Mouse (Mus musculus): Measurements from ENCODE around the gene Arsa. TPM values are rescaled to one million over a fixed set of nuclear protein-coding genes. Genes with fewer than 3 reads are reported as not detected.
"Not testable (repeated sequence)": the region's sequence is repeated elsewhere in the genome, so short reads cannot be mapped to it uniquely, and the experiment has no call there.

The Arsa gene
- total RNA-seq, 4 experiments from 2014 or later, result 30.9 to 38.1 (median 33.3) TPM

DNA sequence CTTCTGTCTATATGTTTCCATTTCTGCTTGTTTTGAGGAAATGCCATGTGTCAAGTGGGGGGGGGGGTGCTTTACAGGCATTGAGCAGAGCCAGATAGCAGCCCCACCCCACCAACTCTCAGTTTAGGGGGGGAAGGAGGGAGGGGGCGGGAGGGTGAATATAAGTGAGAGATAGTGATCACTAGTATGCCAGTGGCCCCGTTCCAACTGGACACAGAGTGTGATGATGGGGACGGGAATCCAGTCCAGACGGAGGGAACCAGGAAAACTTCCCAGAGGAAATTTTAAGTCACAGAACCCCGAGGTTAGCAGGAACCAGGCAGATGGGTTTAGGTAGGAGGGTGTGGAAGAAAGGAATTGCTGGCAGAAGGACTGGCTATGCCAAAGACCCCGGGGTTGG is 21.6 kb downstream of the Arsa start:
- DNase-seq (ENCODE audit: low spot score in 2 of 2), result no peak

DNA sequence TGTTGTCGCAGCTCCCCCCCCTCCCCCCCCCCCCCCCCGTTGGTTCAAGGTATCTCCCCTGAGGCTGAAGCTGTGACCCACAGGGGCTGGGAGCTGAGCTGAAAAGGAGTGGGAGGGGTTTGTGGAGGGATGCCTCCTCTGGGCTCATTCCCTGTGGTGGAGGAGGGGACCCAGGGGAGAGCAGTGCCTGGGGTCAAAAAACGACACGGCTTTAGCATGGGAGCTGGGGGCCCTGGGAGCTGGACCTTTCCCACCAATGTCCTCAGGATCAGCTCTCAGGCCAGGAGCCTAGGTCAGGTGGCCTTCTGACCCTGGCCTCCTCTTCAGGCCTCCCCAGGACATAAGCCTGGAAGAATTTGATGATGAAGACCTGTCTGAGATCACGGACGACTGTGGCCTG is 22.4 kb downstream of the Arsa start:
- no peak for DNase-seq (ENCODE audit: low spot score in 2 of 2)

DNA sequence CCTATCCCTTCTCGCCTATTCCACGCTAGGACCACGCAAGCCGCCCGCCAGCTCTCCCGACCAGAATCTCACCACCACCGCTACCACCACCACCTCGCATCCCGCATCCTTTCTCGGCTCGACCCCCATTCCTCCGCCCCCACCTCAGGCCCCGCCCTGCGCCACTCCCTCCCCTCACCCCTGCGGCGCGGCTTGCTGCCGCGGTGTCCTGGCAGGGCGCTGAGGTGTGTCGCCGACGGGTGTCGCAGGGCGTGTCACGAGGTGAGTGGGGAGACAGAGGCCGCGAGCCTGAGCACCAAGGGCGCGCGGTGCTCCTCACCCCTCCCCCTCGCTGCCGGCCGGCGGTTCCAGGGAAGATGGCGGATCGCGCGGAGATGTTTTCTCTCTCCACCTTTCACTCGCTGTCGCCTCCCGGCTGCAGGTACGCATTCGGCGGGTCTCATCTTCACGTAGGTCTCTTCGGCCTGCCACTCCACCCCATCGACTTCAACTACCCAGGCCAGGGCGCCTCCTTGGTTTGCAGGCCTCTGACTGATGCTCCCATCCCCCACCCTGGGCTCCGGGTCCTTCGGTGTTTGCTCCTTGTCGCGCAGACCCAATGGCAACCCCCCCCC is 23.3 kb downstream of the Arsa start, which contains the start of gene Mapk8ip2:
Gene Mapk8ip2 (plus strand): TSS at position 49 of the 614 bp plus-strand sequence.
- DNase-seq (ENCODE audit: low spot score in 2 of 2), result no peak

DNA sequence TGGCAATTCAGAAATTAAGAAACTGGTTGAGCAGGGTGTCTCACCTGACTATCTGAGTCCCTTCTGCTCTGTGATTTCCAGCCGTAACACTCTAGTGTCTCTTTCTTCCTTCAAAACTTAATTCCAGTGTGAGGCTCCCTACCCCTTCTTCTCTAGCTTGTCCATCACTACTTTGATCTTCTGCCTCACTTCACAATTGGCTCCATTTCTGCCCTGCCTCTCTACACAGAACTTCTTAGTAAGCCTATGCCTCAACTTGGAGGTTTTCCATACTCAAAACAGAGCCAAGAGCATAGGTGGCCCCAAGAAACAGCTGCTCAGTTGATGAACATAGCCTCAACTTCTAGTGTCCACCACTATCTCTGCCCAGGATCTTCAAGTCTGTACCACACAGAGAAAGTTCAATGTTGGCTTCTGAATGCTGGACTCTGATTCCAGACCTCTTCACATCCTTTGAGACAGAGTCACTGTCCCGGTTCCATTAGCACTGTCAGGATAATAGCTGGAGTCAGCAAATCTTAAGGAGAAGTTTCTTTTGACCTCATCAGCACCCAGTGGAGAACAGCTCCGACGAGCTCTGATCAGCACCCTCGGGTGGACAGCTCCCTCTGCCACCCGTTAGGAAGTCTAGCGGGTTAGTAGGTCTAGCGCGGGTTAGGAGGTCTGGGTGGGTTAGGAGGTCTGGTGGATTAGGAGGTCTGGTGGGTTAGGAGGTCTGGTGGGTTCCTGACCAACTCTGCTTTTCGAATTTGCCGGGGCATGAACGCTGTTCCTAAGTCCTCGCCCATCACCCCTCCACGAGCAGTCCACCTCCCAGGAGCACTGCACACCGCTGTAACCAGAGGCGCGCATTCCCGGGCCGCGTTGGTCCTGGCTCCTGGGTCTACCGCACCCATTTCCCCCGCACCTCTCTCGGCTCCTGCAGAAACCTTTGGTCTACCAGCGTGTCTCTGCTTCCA is 24.0 kb downstream of the Arsa start:
- DNase-seq (ENCODE audit: low spot score in 2 of 2), result no peak

DNA sequence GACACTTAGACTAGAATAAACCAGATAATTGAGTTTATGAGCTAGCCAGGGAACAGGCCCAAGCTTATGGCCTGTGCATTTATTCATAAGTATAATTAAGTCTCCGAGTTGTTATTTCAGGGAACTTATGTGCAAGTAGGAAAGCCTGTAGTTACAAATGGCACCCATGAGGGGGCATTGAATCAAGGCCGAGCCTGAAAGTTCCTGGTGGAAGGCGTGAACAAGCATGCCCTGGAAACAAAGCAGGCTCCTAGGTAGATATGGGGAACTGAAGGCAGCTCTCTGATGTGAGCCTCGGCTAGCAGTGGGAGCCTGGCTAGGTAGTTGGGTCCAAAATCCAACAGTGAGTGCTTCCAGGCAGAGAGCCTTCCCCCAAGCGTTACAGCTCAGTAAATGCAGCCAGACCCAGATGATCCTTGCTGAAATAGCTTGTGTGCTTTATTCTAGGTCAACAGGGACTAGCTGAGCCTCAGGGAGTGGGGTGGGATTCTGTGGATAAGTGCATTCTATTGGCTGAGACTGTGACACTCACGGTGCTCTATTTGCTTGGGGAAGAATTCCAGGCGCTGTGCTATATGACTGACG is 34.6 kb downstream of the Arsa start:
- DNase-seq (ENCODE audit: low spot score in 2 of 2), result no peak

DNA sequence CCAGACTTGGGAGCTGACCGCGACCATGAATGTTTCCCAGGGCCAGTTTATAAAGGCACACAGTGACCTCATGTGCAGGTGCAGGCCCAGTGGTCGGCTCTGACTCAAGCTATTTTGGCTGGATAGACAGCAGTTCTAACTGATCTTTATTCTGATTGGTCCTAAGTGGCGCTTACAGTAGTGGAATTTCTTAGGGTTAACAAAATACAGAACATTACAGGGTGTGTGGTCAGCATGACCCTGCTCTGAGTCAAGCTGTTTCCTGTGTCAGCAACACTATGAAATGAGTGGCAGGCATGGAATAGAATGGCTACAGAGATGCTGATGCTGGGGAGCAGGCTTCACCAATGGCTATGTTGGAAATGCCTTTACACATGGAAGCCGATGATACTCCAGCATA is 41.3 kb downstream of the Arsa start:
- DNase-seq (ENCODE audit: low spot score in 2 of 2), result no peak

DNA sequence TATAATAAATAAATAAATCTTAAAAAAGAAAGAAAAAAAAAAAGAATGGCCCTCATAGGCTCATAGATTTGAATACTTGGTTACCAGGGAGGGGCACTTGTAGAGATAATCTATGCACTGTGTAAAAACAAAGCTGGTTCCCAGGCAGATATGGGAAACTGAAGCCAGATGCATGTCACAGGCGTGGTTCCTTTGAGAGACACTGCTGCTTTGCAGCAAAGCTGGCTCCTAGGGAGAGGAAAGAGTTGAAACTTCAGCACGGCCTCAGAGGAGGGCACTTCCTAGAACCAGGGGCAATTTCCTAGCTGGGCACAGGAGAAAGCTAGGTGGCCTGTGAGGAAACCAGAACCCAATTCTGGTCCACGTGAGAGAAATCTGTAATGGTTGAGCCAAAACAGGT is 43.1 kb downstream of the Arsa start:
- DNase-seq (ENCODE audit: low spot score in 2 of 2), result no peak

DNA sequence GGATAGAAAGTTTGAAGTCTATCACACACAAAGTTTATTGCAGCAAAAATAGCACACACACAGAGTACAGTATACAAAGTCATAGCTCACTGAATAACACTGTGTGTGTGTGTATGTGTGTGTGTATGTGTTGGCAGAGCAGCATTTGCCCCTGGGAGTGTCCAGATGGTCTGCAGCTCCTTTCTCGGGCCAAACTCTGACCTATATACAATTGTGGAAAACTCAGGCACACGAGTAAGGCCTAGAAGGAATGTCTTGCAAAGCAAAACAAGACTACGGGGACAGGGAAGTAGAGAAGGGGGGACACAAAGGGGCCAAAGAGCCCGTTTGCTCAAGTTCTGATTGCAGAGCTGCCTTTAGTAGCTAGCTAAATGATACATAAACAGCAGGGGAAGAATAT is 44.3 kb downstream of the Arsa start:
- DNase-seq (ENCODE audit: low spot score in 2 of 2), result no peak

DNA sequence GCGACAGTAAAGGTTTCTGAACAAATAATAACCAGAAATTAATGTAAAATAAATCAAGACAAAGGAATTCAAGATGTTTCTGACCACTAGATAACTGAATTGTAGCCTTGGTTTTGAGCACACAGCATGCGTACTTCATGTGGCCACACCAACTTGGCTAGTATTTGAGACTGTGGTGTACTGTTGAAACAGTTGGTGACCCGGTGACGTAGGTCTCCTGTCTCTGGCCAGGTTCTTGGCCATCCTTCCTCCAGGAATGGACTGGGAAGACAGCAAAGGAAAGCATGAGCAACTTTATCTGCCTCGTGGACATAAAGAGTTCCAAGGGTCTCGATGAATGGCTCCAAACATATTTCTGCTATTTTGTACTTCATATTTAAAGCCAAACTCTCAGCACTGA is 45.4 kb downstream of the Arsa start:
- no peak for DNase-seq (ENCODE audit: low spot score in 2 of 2)

DNA sequence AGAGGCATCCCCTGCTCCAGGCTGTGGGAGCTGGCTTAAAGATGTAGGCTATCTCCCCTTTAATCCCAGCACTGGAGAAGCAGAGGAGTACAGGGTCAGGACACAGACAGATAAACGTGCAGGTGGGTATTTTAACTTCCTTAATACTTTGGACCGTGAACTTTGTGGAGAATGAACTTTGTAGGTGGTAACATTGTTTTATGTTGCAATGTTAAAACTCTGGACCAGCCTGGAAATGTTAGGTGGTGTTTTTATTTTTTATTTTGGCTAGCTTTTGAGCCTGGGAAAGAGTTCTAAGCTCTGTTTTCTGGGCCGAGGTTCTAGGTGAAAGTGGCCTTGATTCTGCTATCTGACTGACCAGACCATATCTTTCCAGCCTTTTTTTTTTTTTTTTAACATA is 46.0 kb downstream of the Arsa start:
- no peak for DNase-seq (ENCODE audit: low spot score in 2 of 2)

DNA sequence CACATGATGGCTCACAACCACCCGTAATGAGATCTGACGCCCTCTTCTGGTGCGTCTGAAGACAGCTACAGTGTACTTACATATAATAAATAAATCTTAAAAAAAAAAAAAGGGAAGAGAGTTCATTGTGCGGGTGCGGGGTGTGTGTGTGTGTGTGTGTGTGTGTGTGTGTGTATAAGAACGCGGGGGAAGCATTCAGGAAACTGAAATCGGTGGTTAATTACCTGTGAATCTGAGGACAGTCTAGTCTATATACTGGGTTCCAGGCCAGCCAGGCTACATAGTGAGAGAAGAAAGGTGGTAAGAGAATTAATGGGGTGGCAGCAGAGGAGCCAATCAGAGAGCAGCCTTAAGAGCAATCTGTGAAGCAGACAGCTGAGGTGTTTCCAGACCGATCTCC is 46.5 kb downstream of the Arsa start:
- not testable (repeated sequence) for DNase-seq (ENCODE audit: low spot score in 2 of 2)

DNA sequence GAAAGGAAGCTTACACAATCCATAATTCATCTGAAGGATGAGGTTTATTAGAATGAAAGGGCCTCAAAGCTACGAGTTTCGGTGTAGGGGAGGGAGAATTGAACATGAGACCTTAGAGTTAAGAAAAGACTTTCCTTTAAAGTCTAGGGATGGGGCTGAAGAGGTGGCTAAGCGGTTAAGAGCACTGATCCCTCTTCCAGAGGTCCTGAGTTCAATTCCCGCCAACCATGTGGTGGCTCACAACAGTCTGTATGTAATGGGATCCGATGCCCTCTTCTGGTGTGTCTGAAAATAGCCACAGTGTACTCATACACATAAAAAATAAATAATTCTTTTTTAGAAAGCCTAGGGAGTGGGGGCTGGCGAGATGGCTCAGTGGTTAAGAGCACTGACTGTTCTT is 46.9 kb downstream of the Arsa start:
- no peak for DNase-seq (ENCODE audit: low spot score in 2 of 2)

DNA sequence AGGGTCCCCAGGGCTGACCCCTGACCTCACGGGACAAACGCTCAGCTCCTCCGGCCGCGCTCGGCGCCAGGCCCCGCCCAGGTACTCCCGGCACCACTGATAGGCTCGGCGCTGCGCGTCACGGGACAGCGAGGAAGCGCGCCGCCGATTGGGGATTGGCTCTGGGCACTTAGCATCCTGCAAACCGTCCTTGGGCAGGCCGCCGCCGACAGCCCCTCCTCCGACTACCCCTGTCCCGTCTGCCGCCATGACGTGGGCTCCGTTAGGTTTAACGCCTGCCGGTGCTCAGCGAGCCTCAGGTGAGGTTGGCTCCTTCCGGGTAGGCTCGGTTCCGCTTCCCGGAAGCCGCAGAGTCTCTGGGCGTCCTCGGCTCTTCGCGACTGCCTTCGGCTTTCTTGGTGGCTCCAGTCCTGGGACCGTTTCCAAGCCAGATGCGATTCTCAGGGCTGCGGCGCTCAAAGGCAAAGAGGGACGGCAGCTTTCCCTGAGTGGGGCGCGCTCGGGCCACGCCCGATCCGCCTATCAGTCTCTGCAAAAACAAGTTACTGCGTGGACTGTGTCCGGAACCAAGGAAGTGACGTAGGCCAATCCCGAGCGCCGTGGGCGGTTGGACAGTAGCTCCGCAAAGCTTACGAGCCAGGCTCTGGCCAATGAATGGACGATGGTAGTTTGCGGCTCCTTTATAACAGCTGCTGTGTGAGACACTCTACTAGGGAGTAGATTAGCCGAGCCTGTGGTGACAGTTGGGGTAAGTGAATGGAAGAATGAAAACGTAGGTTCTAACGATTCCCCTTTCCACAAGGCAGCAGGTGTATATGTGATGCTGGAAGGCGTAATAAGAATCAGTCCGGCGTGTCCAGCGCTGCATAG is 47.6 kb downstream of the Arsa start, which contains the start of the genes C730034F03Rik, Gm44502 and Chkb:
Gene C730034F03Rik (plus strand): TSS at position 238 of the 870 bp plus-strand sequence.
Gene Gm44502 (minus strand): TSS at position 345 of the 870 bp plus-strand sequence.
Gene Chkb (minus strand): TSS at position 557 of the 870 bp plus-strand sequence.
- DNase-seq (ENCODE audit: low spot score in 2 of 2), result peak; percentile 94 to 96

DNA sequence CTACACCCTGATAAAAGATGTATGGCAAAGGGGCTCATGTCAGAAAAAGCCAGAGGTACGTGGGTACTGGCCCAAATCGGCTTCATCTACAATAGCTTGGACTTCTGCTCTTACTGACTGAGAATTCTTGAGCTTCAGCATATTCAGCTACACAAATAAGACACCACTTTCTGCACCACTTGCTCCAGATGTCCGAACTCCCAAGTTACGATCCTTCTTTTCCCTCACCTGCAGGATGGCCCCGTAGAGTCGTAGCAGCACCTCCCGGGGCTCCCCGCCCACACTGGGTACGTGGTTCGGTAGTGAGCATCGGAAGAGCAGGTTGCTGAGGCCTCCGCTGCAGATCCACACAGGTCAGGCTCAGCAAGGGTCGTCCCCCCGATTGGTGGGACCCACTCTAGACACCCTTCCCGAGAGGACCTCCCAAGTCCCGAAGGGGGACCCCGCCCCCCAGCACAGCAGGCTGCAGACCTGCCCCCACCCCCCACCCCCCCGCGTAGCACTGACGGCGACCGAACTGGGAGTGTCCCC is 48.3 kb downstream of the Arsa start:
- DNase-seq (ENCODE audit: low spot score in 2 of 2), result no peak

DNA sequence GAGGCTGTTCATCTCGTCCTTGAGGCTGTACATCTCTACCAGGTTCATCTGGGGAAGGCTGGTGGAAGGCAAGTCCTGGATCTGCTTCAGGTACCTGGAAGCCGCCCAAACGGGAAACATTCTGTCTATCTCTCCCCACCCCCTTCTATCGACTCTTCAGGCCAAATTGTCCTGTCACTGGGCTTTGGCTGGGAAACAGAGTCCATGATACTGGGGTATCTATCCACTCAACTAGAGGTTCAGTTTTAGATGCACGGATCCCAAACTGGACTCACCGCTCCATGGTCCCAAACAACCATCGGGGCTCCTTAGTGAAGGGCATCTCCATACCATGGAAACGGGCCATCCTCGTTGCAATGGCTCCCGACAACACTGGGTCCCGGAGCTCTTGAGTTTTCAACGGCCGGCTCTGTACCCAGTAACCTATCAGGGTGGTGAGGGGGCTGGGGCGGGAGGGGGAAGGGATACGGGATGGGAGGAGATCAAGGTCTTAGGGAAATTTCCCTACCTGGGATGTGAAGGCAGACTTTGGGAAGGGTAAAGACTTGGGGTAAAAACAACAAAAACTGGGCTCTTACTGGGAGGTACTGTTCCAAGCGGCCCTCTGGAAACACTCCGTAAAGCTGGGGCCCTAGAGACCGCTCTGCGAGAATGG is 49.0 kb downstream of the Arsa start:
- DNase-seq (ENCODE audit: low spot score in 2 of 2), result no peak

DNA sequence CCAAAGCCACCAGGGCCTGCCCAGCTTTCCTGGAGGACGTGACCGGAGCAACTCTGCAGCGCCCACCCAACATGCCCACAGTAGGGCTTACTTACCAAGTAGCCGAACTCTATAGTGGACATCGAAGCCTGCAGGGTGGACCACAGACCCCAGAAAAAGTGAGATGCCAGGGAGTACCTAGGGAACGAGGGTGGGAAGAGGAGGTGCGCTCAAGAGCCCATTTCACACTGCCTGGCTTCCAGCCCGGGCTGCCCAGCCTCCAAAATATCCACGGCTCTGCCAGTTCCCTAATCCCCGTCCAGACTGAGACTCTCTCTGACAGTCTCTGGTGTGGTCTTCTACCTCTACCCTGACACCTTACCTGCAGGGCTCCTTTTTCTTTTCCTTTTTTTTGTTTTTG is 50.5 kb downstream of the Arsa start:
- DNase-seq (ENCODE audit: low spot score in 2 of 2), result no peak

DNA sequence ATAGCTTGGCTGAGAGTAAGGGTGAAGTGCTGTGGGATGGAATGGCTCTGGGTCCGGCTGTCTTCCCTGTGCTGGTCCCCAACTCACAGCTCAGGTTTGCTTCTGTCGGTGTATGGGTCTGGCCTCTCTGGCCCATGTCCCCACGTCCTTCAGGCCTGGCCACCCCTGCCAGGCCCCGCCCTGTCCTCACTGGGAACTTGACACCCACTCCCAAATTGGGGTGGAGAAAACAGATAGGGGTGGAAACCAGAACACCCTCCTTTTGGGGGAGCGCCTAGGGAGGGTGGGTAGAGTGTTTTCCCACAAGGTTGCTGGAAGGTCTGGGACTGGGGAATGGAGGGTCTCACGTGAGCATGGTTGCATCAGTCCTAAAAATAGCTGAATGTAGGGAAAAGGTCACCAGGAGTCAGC is 51.5 kb downstream of the Arsa start, which contains the start of gene Cpt1b:
Gene Cpt1b (minus strand): TSS at position 153 of the 411 bp plus-strand sequence.
- no peak for DNase-seq (ENCODE audit: low spot score in 2 of 2)

DNA sequence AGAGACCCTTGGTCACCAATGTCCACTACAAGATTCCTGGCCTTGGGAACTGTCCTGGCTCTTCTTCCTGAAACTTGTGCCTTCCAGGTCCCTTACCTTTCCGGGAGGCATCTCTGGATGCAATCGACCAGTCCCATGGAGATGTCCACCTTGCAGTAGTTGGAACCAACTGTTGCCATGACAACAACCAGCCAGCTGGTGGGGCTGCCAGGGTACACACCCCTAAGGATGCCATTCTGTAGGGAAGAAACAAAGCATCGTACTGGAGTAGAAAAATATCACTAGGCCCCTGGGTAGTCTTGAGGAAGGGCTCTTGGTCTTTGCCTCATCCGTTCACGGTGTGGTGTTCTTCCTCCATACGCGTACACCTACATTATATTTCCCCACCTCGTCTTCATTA is 52.6 kb downstream of the Arsa start:
- DNase-seq (ENCODE audit: low spot score in 2 of 2), result no peak

Data from layer of hippocampus, adult 8-10 months (tissue).